Mouse (Mus musculus) liver, adult 2 months (tissue): ENCODE results near the gene Cop1.

Source experiments
- CTCF ChIP-seq: fragments of 200-500 bp; IDR thresholded peaks from 2 replicates; pipeline ENCODE4 v1.5.1; 2011; ENCODE audit warnings: low read depth, low read length, control low read depth
- POLR2A ChIP-seq: fragments of 200-500 bp; IDR thresholded peaks from 2 replicates; pipeline ENCODE4 v1.6.1; 2011; ENCODE audit warnings: low read length, control low read depth; ENCODE audit not compliant: insufficient read depth; ENCODE audit errors: extremely low read depth

DNA sequence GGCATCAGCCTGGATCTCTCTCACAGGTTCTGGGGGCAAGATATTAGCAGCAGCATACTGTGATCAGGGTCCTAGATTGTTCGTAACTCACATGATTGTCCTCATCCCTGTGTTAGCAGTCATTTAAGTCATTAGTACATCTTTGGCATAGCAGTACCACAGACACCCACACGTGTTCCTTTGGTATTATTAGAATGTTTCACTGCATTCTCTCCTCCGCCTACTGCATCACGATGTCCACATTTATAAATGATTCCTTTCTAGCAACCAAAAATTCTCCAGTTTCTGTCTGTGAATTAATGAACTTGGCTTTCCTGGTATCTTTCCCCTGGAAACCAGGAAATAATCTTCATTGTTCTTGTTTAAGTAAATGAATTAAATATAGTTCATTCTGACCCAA lies 20.4 kb upstream of the Cop1 start:
- TF ChIP-seq CTCF (no peak), POLR2A (no peak)
